Mouse (Mus musculus) ES-E14 (cell line): Measurements from ENCODE around the gene Hist1h1e.

Source experiments
- CHD2 ChIP-seq: IDR thresholded peaks from 2 replicates; pipeline ENCODE4 v1.6.1; 2014; ENCODE audit warnings: mild to moderate bottlenecking, low read depth, low read length, inconsistent platforms
- HCFC1 ChIP-seq: IDR thresholded peaks from 2 replicates; pipeline ENCODE4 v1.6.1; 2012; ENCODE audit warnings: low read length, inconsistent platforms, borderline replicate concordance; ENCODE audit not compliant: insufficient read depth
- ZNF384 ChIP-seq: IDR thresholded peaks from 2 replicates; pipeline ENCODE4 v1.6.1; 2012; ENCODE audit warnings: low read depth, low read length, inconsistent platforms

DNA sequence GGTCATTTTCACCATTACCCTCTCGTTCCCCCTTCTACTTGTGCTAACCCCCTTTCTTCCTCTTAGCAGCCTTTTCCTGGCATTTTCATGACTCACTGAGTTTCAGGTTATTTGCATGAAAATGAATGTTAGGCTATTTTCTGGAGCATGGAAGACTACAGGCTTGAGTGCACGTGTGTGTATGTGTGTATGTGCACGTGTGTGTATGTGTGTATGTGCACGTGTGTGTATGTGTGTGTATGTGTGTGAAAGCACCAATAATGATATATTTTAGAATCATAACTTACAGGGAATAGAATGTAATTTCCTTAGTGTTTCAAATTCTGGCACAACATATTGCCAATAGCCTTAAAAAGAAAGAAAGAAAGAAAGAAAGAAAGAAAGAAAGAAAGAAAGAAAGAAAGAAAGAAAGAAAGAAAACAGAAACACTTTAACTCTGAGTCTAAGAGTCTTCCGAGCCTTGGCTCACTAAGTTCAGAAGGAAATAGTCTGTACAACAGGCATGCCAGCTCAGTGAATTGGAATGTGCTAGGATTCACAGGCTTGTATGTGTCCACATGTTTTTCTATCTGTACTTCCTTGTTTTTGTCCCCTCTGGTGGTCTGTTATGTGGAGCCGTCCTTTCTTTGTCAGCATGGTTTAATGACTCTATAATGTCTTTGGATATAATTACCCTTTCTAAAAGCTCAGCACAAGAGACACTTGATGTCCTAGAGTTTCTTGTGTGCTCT is 37.4 kb upstream of the Hist1h1e start:
- TF ChIP-seq HCFC1 = no peak
- no peak for TF ChIP-seq CHD2
- no peak for TF ChIP-seq ZNF384
